Mouse (Mus musculus): ENCODE measurements at regions not wholly inside any gene's neighbourhood (a gene's known extent, or its start where the extent isn't known, plus 50 kb on each side); places are given as distances from the start of the nearest gene placed in this dataset.
A peak's percentile ranks its signal among the peaks of the same experiment; 100 is the strongest.

DNA sequence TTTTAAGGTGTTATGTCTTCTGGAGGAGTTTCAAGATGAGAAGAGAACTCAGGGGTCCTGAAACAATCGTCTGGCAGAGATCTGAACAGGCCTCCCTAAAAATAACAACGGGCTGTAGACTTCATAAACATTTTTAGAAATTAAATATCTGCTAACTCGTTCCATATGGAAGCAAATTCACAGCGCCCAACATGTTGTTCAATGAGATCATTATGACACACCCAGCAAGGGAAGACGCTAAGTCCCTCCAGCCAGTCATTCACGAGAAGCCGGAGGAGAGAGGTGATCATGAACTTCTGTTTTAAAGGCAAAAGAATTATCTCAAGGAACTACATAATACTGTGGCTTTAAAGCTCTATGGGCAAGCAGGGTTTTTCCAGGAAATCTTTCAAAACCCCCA lies 334.8 kb downstream of the Efna5 start:
- no peak for DNase-seq (ENCODE audit: low spot score)

DNA sequence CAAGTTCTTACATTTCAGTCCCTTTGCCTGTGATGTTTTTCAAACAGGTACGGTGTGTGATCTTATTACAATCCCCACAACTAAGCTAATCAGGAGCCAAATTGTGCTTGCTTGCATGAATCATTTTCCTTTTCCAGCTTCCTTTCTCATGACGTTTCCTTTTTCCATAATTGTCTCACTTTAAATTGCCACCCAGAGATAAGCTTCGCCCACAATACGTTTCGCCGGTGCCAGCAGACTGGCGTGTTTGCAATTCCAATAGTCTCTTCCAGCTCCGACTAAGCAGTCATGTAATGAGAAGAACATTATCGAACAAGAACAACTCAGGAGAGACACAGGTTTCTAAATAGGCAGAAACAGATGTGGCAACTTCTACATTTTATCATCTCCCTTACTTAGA lies 335.8 kb downstream of the Efna5 start:
- no peak for DNase-seq (ENCODE audit: low spot score)

DNA sequence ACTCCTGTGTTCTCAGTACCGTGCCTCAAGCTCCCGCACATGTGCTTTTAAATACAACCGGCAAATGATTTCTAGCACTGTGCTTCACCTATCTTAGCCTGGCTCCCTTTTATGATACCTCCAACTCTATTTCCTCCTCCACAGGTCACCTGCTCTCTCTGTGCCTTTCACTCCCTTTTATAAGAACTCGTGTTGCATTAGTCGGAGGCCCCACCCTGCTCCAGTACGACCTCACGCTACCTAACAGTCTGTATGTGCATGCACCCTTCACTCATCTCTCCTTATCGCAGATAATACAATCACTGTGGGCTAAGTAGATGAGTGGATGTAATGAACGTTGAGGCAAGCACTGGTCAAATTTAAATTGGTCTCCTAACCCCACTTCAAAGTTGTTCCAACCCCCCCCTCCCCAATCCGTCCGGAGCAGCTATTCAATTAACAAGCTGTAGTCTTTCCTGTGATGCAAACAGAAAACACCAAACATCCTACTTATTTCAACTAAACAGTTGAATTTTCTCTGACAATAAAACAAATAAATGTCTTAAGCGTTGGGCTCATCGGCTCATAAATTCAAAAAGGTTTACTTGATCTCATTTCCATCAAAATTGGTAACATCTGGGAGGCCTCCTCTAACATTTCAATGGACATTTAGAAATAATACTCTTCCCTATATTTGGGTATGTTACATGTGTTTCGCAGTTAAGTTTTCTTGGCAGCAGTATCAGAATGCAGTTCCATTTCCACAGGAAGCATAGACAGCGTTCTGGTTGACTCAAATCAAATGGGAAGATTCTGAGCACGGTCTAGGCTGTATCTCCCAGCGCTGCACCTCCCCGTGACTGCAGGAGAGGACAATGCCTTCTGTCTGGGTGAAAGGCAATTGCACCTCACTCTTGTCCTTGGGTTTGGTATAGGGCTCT lies 337.8 kb downstream of the Efna5 start:
- DNase-seq (ENCODE audit: low spot score): no peak

DNA sequence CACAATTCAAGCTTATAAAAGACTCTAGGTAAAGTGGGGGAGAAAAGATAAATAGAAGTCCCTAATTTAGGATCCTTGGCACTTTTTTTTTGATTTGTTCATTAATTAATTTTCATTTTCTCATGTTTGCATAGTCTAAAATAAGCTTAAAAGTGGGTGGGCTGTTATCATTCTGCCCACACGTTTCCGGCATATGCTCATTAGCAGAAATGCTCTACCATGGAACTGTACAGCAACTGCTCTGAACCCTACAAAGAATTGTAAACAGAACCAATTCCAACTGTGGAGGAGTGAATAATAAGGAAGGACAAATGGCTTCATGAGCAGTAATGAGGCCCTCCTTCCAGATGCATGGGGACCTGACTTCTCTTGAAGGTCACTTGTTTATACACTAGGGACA lies 351.2 kb downstream of the Efna5 start:
- no peak for DNase-seq (ENCODE audit: low spot score)

DNA sequence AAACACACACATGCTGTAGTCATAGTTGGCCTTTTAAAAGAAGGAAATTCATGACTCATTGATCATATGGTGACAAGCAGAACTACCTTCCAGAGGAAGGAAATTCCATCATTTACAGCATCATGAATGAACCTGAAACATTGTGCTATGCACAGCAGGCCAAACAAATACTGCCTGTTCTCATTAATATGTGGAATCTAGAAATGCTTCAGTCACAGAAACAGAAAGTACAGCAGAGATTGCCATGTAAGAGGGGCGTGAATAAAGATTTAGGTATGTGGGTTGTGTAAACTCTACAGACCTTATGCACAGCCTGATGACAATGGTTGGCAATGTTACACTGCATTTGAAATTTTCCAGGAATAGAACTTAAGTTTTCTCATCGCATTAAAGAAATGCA lies 353.6 kb downstream of the Efna5 start:
- DNase-seq (ENCODE audit: low spot score): no peak

DNA sequence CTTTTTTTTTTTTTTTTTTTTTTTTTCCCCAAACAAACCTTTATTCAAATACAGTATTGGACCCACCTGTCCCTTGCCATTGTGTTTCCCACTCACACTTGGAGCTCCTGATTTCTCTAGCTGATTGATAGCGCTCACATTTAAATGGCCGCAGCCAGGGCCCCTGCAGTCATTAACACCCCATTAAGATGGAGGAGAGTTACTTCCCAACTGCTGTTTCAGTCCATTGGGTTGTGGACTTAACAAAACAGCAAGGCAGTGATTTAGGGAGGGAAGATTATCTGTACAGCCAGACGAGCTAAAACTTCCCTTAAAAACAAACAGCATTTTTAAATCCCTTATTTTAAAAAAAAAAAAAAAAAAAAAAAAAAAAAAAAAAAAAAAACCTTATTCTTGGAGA lies 367.5 kb downstream of the Efna5 start:
- DNase-seq (ENCODE audit: low spot score): no peak

DNA sequence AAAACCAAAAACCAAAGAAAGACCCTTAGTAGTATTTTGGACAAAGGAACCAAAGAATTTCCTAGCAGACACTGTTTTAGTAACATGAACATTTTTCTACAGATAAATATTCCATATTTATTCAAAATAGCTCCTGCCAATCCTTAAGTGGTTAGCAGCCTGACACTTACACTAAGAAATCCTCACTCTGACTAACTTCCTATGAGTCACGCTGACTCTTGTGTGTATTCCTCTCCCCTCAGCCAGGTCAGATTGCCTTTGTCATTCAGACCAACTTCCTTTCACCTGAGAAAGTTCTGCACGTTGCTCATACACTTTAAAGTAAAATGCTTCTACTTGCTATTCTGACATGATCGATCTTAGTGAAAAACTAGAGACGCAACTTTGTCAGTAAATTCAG lies 370.9 kb downstream of the Efna5 start:
- DNase-seq (ENCODE audit: low spot score): no peak

DNA sequence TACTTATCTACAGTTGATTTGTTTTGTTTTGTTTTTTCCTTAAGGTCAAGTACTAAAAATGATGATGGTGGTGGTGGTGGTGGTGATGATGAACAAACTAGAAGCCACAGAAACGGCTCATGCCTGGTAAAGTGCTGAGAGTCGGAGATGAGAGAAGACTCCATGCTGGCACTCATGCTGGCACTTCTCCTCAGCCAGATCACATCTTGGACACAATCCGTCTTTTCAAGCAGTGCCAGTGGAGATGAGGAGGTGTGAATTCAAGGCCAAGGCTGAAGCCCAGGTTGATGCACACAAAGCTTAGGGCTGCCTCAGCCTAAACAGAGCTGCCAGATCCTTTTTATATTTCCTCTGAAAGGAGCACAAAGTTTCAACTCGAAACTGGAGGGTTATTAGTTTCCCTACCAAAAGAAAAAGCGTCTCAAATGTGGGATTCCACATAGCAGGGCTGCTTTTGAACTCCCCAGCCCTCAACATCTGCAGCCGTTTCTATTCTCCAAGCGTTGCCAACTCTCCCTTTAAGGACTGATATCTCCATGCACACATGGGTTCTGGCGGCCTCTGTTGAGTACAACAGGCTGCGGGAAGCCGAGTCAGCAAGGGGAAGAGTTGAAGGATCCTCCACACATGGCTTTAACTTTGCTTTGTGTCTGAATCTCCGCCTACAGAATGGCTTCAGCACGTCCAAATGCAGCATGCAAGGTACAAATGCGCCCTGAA lies 373.2 kb downstream of the Efna5 start:
- no peak for DNase-seq (ENCODE audit: low spot score)

DNA sequence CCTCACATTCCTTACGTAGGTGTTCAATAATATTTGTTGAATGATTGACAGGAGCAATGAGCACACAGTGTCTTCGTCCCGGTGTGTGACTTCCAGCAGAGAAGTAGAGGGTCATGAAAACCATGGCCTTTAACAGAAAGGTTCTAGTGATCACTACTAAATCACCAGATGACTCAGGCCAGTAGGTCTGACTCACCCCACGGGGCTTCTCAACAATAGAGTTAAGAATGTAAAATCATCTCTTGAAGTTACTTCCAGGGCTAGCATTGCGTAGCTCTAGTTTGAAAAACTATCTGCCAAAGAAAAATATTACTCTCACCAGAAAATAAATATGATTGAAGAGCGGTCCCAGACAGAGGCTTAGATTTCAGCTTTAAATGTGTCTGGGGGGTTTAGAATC lies 376.4 kb downstream of the Efna5 start:
- DNase-seq (ENCODE audit: low spot score): no peak

DNA sequence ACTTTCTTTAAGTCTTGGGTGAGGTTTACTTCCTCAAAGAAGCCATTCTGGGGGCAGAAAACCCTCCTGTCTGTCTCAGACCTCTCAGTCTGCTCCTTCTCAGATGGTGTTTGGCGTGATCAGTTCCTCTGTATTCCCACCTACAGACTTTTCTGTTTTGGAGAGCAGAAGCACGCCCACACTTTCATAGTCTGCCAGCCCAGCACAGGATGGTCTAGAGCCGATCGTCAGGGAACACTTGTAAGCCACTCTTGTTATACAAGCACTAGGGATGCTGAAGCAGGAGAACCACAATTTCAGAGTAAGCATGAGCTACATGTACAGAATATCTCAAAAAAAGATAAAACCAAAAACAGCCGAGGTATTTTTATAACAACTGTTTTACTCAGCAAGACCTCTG lies 410.4 kb downstream of the Efna5 start:
- DNase-seq (ENCODE audit: low spot score): no peak

DNA sequence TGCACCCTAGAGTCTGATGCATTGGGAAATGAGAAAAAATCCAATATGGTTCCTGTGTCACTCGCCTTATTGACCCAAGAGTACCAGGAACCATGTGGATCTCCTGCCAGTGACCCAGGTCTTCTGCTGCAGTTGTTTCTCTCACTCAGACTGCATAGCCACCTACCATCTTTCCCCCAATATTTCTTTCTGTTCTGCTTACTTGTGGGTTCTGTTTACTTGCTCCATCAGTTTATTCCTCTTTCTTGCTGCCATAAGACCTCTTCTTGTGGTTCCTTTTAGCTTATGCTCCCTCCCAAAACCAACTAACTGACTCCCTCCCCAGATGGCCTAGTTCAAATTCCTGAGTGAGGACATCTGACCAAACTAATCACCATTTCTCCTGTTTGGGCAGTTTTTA lies 411.8 kb downstream of the Efna5 start:
- DNase-seq (ENCODE audit: low spot score): no peak

DNA sequence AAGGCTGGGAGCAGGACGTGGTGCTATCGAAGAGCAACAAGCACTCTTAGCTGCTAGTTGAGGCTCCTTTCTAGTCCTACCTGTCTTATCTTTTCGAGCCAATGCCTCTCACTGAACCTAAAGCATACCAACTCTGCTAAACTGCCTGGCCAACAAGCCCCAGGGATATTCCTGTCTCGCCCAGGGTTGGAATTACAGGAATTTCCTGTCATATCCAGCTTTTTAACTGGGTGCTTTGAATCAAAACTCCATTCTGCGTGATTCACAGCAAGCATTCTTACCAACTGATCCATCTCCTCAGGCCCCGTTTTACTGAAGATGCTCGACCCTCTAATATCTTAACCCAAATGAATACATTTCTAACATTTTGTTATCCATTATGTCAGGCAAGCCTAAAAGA lies 412.3 kb downstream of the Efna5 start:
- DNase-seq (ENCODE audit: low spot score): no peak

DNA sequence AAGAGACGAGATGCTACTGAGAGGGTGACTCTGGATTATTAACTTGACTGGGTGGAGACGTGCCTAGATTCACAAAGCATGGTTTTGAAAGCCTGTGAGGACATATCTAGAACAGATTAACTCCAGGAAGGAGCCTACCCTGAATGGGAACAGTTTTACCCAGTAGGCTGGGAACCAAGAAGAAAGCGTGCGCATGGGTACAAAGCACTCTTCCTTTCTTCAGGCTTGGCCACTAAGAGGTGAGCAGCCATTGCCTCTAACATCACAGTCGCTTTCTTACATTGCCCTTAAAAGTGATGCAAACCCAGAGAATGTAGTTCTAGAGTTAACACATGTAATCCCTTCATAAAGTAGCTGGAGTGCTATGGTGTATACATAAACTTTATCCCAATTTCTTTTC lies 414.0 kb downstream of the Efna5 start:
- DNase-seq (ENCODE audit: low spot score): no peak

DNA sequence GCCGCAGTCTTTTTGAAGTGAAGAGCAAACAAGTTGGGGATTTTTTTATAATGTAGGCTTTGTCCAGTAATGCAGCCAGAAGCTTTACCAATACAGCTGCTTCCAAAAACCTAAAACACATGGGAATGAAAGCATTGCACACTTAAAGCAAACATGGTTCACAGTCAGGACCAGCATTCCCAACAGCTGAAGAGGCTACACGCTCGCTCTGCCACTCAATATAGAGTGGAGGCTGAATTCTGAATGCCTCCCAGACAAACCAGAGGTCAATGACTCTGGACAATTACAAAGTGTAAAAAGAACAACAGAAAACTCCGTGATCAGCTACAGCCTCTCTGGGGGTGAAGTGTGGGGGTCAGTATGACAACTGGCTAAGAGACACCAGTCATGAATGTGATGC lies 416.1 kb downstream of the Efna5 start:
- DNase-seq (ENCODE audit: low spot score): no peak

DNA sequence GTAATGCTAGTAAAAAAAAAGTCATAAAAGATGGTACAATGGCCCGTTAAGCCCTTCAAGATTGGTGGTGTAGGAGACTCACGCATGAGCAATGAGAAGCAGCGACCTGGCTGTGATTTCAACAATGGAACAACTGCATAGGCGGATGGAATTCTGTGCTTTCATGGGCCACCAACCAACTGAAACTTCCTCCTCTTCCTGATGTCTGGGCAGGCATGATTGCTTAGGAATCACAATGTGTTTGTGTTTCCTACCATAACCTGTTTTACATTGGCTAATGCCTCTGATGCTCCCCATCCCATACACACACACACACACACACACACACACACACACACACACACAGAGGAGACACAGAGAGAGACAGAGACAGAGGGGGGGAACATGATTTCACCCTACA lies 416.9 kb downstream of the Efna5 start:
- no peak for DNase-seq (ENCODE audit: low spot score)

DNA sequence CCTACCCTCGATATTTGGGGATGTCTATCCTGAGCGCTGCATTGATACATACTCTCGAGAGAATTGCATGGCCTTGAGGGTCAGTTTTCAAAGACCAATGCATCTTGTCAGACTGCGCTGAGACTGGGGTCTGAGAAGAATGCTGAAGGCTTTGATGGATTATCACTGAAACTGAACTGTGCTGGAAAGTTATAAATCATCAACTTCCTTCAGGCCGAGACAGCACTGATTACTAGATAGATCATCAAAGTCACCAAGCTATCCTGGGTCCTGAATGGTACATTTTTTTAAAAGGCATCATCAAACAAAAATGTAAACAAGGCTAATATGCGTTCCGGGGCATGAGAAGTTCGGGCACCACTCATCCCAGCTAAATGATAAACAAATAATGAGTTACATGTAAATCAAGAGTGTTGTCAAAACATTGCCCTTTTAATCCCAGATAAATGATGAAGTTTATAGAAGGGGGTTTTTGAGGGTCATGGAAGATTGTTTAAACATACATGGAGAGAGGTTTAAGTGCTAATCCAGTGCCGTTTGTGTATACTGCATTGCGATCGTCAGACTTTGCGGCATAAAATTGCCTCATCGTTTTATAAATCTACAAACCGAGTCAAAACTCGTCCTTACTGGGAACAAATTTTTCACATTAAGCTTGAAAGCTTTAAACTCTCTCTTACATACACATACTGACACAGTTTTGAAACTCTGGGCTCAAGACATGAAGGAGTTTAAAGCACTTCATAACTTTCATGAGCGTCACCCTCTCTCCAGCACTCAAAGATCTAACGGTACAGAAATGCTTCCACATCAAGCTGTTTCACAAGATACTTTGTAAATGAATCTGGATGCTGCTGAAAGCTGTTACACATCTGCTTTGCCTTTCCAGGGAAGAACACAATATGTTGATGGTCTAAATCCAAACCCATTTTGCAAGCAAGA lies 419.5 kb downstream of the Efna5 start:
- DNase-seq (ENCODE audit: low spot score): no peak

DNA sequence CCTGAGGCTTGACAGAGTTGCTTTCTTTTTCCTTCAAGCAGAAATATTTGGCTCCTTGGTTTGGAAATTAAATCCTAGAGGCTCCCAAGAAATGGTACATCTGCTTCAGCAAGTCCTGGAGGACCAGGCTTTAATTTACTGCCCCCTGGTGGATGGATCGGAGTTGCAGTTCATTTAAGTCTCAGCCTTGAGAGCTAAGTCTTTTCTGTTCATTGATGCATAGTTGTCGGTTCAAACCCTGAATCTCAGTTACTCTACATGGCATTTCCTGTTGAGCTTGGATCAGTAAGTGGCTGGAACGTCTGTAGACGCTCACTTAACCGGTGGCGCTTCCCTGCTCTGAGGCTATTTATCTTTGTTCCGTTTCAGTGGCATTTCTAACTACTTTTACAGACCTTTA lies 422.2 kb downstream of the Efna5 start:
- DNase-seq (ENCODE audit: low spot score): peak; percentile 90

DNA sequence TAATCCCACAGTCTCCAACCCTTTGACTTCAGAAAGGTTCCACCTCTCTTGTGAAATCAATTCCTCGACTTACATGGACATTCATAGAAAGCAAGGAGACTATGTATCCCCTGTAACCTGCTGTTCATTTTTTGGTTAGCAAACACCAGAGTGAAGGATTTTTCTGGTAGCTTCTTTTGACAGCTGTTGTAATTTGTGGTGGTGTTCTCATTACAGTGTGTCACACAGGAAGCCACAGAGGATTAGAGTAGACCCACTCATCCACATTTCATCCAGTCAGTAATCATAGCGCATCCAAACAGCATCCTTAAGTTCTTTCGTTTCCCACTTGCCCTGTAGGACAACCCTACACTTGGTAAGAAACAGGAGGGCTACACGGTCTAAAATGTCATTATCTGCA lies 443.1 kb downstream of the Efna5 start:
- DNase-seq (ENCODE audit: low spot score): no peak

DNA sequence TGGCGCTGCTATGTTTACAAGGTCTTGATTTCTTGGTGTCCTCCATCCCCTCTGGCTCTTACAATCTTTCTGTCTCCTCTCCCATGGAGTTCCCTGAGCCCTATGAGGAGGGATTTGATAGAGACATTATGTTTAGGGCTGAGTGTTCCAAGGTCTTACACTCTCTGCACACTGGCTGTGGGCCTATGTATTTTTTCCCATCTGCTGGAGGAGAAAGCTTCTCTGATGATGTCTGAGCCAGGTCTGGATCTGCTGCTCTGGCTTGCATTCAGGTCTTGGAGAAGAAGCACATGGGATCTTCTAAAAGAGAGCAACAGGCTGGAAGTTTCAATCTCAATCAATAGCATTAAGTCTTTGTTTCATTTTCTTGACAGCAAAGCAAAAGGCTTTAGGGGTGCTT lies 445.1 kb downstream of the Efna5 start:
- DNase-seq (ENCODE audit: low spot score): no peak

DNA sequence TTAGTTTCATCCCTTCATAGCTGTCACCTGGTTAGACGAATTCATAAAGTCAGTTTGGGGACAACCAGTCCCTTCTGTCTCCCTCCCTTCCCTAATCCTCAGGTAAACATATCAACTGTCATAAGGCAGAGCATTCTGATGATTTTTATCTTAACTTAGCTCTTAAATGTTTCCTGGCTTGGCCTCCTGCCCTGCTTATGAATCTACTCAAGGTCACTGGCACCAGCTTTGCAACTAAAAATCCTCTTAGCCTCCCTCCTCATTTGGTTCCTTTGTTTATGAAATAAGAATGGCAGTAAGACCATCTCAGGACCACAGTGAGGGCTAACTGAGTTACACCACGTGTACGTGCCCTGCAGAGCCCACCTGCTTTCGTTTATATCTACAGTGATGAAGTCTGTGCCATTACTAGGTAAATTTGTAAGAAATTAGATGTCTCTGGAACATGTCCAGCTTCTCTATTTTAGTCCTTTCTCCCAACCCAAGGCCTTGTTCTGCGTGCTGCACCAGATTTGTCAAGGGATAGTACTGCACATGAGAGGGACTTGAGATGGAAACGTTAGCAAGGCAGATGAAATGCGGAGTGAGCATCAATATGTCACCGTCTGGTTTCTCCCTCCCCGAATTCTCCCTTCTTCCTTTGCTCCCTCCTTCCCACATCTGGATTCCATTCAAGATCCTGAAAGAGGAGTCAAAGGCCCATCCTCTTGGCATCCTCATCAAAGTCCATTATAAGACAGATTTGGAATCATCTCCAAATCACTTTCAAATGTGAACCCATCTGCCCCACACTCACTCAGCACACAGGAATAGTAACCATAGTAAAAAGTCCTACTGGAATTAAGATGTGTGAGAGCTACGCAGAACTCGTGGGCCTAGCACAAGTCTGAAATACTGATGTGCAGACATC lies 457.4 kb downstream of the Efna5 start:
- DNase-seq (ENCODE audit: low spot score): no peak

DNA sequence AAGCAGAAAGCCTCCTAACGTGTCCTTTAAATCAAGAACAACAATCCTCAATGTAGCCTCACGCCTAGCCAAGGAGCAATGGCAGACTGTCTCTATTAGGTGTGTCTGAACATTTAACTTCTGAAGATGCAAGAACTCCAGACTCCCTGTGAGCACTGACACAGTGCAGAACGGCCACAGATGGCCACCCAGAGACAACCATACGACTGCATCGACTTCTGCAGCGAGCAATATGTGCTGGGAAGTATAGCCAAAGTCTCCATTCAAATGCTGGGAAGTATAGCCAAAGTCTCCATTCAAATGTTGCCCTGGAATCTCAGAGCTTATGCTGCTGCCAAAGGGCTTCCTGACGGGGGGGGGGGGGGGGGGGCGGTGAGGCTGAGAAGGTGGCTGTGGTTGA lies 463.5 kb downstream of the Efna5 start:
- no peak for DNase-seq (ENCODE audit: low spot score)

All from adipocyte (in vitro differentiated cells).